Mouse (Mus musculus) megakaryocyte progenitor cell, adult 5-6 weeks (primary cell): ENCODE data around the gene Uvrag. TPM values are rescaled to one million over a fixed set of nuclear protein-coding genes. Genes with fewer than 3 reads are reported as not detected.

ENCODE experiments used
- ATAC-seq: replicated peaks from 2 replicates; pipeline ENCODE4 v1.8.0; 2016; ENCODE audit warnings: mild to moderate bottlenecking, moderate TSS enrichment, inconsistent platforms; ENCODE audit not compliant: poor library complexity
- total RNA-seq, 2 experiments: library from RNA; stranded (forward) in 1 of 2; stranded (reverse) in 1 of 2; fragments of 157-497, 149-512 nt in 1 of 2; fragments of 200-1000 nt in 1 of 2; gene quantifications; 2 replicates each; pipeline versions ENCODE4 v1.2.3 to v1.2.4; 2015 to 2017

Uvrag gene
- total RNA-seq, 2 experiments from 2014 or later: 24.6 to 33.9 TPM

- no peak for ATAC-seq
Measured at GRCm38 (mm10) chr7:99140511-99140910, 430 bp downstream of the Uvrag start.

- ATAC-seq: no peak
Measured at GRCm38 (mm10) chr7:99139841-99140491, 975 bp downstream of the Uvrag start.

GRCm38 (mm10) chr7:99137541-99137940 lies 3.4 kb downstream of the Uvrag start:
- no peak for ATAC-seq

- no peak for ATAC-seq
Measured at GRCm38 (mm10) chr7:99136789-99137188, 4.2 kb downstream of the Uvrag start.

GRCm38 (mm10) chr7:99133811-99134402 lies 7.0 kb downstream of the Uvrag start:
- ATAC-seq: peak; percentile 73

GRCm38 (mm10) chr7:99132597-99132996 lies 8.3 kb downstream of the Uvrag start:
- ATAC-seq: no peak

- no peak for ATAC-seq
Measured at GRCm38 (mm10) chr7:99131819-99132353, 9.1 kb downstream of the Uvrag start.

GRCm38 (mm10) chr7:99128965-99129364 lies 12.0 kb downstream of the Uvrag start:
- ATAC-seq: no peak

- peak; percentile 47; the same call in 1 of the 2 replicates for ATAC-seq
Measured at GRCm38 (mm10) chr7:99128020-99128950, 12.7 kb downstream of the Uvrag start.

GRCm38 (mm10) chr7:99126057-99126456 lies 14.9 kb downstream of the Uvrag start:
- 0 out of 2 replicates have a peak, but pooled peaks have one; percentile 20 for ATAC-seq

- ATAC-seq: no peak
Measured at GRCm38 (mm10) chr7:99122651-99123050, 18.3 kb downstream of the Uvrag start.

GRCm38 (mm10) chr7:99120865-99121521 lies 19.9 kb downstream of the Uvrag start:
- ATAC-seq: peak; percentile 72

- ATAC-seq: no peak
Measured at GRCm38 (mm10) chr7:99120082-99120481, 20.9 kb downstream of the Uvrag start.

GRCm38 (mm10) chr7:99116781-99117180 lies 24.2 kb downstream of the Uvrag start:
- ATAC-seq: no peak

- ATAC-seq: no peak
Measured at GRCm38 (mm10) chr7:99114006-99114726, 26.8 kb downstream of the Uvrag start.

GRCm38 (mm10) chr7:99107566-99107965 lies 33.4 kb downstream of the Uvrag start:
- ATAC-seq: 0 out of 2 replicates have a peak, but pooled peaks have one; percentile 61

GRCm38 (mm10) chr7:99106714-99107270 lies 34.1 kb downstream of the Uvrag start:
- ATAC-seq: no peak

- peak; percentile 82 for ATAC-seq
Measured at GRCm38 (mm10) chr7:99101767-99102593, 39.0 kb downstream of the Uvrag start.

- no peak for ATAC-seq
Measured at GRCm38 (mm10) chr7:99101076-99101475, 39.9 kb downstream of the Uvrag start.
